Mouse (Mus musculus): Measurements from ENCODE around the gene Gnl3l. TPM values are rescaled to one million over a fixed set of nuclear protein-coding genes. Genes with fewer than 3 reads are reported as not detected.

Gene Gnl3l
- total and polyA plus RNA-seq, 3 experiments = 44.3 to 61.9 (median 49.6) TPM

GRCm38 (mm10) chrX:151018798-151019197 is 1.7 kb upstream of the Gnl3l start:
- Histone ChIP-seq H3K27ac (ENCODE audit: control insufficient read depth, low read depth, low read length) (no peak overlapping the region), H3K27me3 (ENCODE audit: control insufficient read depth in 1 of 2, insufficient read depth in 2 of 2, low read length in 2 of 2) (no peaks in the 10 kb centered on the region), H3K79me2 (ENCODE audit: control insufficient read depth, insufficient read depth, low read length, poor library complexity) (peaks cover 10% of the 10 kb centered on the region), H3K4me1 (ENCODE audit: control insufficient read depth in 1 of 2, insufficient read depth in 2 of 2, low read length in 2 of 2) (peaks cover 0 to 14% of the 10 kb centered on the region in 2 experiments; a peak in 2 of 4 replicates), H3K9ac (ENCODE audit: control insufficient read depth, low read depth, low read length, poor library complexity, severe bottlenecking) (no peak overlapping the region), H3K4me3 (ENCODE audit: control insufficient read depth in 1 of 2, insufficient read depth in 1 of 2, low read depth in 2 of 2, low read length in 2 of 2) (no peak overlapping the region), H3K36me3 (ENCODE audit: control insufficient read depth in 1 of 2, insufficient read depth in 2 of 2, low read length in 2 of 2) (peaks cover 2 to 16% of the 10 kb centered on the region in 2 experiments; a peak in 3 of 4 replicates), H3K9me3 (replicated peaks; ENCODE audit: insufficient read depth, low read length) (no peaks in the 10 kb centered on the region)
- TF ChIP-seq BHLHE40 (IDR thresholded peaks at IDR 0.05; ENCODE audit: borderline replicate concordance, low read depth, low read length) (no peak), EP300 (IDR thresholded peaks at IDR 0.05; ENCODE audit: low read depth in 1 of 2, low read length in 2 of 2) (0 out of 4 replicates have a peak, but pooled peaks of 1 of the 2 experiments have one; percentile 24), RCOR1 (IDR thresholded peaks at IDR 0.05; ENCODE audit: low read depth, low read length) (peak; percentile 42; the same call in 1 of the 2 replicates), NELFE (IDR thresholded peaks at IDR 0.05; ENCODE audit: low read depth, low read length) (no peak), SIN3A (IDR thresholded peaks at IDR 0.05; ENCODE audit: low read length) (no peak), TCF12 (IDR thresholded peaks at IDR 0.05; ENCODE audit: low read depth, low read length) (0 out of 2 replicates have a peak, but pooled peaks have one; percentile 29), E2F4 (IDR thresholded peaks at IDR 0.05; ENCODE audit: borderline replicate concordance, low read depth, low read length) (no peak), TAL1 (IDR thresholded peaks at IDR 0.05; ENCODE audit: low read length) (peak; percentile 76), MEF2A (IDR thresholded peaks at IDR 0.05; ENCODE audit: extremely low read depth, insufficient replicate concordance, low read depth, low read length, poor library complexity, severe bottlenecking) (no peak)
- peak; percentile 31 for DNase-seq (ENCODE audit: low read depth, low spot score)

- Histone ChIP-seq H3K27me3 (ENCODE audit: control insufficient read depth in 1 of 2, insufficient read depth in 2 of 2, low read length in 2 of 2) (no peaks in the 10 kb centered on the region), H3K9me3 (replicated peaks; ENCODE audit: insufficient read depth, low read length) (no peaks in the 10 kb centered on the region), H3K9ac (ENCODE audit: control insufficient read depth, low read depth, low read length, poor library complexity, severe bottlenecking) (peak overlapping the region; percentile 82), H3K4me3 (ENCODE audit: control insufficient read depth in 1 of 2, insufficient read depth in 1 of 2, low read depth in 2 of 2, low read length in 2 of 2) (peak overlapping the region; percentile 75 to 76), H3K79me2 (ENCODE audit: control insufficient read depth, insufficient read depth, low read length, poor library complexity) (peaks cover 10% of the 10 kb centered on the region), H3K4me1 (ENCODE audit: control insufficient read depth in 1 of 2, insufficient read depth in 2 of 2, low read length in 2 of 2) (peaks cover 0 to 14% of the 10 kb centered on the region in 2 experiments; a peak in 2 of 4 replicates), H3K36me3 (ENCODE audit: control insufficient read depth in 1 of 2, insufficient read depth in 2 of 2, low read length in 2 of 2) (peaks cover 3 to 16% of the 10 kb centered on the region in 2 experiments; a peak in 3 of 4 replicates), H3K27ac (ENCODE audit: control insufficient read depth, low read depth, low read length) (peak overlapping the region; percentile 57)
- DNase-seq (ENCODE audit: low read depth, low spot score) = peak; percentile 60
- TF ChIP-seq TBP (IDR thresholded peaks at IDR 0.05; ENCODE audit: low read depth, low read length) = peak; percentile 0; the same call in 1 of the 2 replicates
- no peak for TF ChIP-seq HCFC1 (IDR thresholded peaks at IDR 0.05; ENCODE audit: low read depth, low read length)
These were observed 775 bp upstream of the Gnl3l start for GRCm38 (mm10) chrX:151017897-151018296.

- Histone ChIP-seq H3K79me2 (ENCODE audit: control insufficient read depth, insufficient read depth, low read length, poor library complexity) (no peaks in the 10 kb centered on the region), H3K9ac (ENCODE audit: control insufficient read depth, low read depth, low read length, poor library complexity, severe bottlenecking) (no peak overlapping the region), H3K4me3 (ENCODE audit: control insufficient read depth in 1 of 2, insufficient read depth in 1 of 2, low read depth in 2 of 2, low read length in 2 of 2) (no peak overlapping the region), H3K9me3 (replicated peaks; ENCODE audit: insufficient read depth, low read length) (no peaks in the 10 kb centered on the region), H3K4me1 (ENCODE audit: control insufficient read depth in 1 of 2, insufficient read depth in 2 of 2, low read length in 2 of 2) (no peaks in the 10 kb centered on the region), H3K36me3 (ENCODE audit: control insufficient read depth in 1 of 2, insufficient read depth in 2 of 2, low read length in 2 of 2) (peaks cover 0 to 38% of the 10 kb centered on the region in 2 experiments; a peak in 2 of 4 replicates), H3K27me3 (ENCODE audit: control insufficient read depth in 1 of 2, insufficient read depth in 2 of 2, low read length in 2 of 2) (no peaks in the 10 kb centered on the region), H3K27ac (ENCODE audit: control insufficient read depth, low read depth, low read length) (no peak overlapping the region)
- no peak for TF ChIP-seq NRF1 (IDR thresholded peaks at IDR 0.05; ENCODE audit: insufficient read depth, low read depth, low read length, poor library complexity, severe bottlenecking)
- TF ChIP-seq RCOR1 (IDR thresholded peaks at IDR 0.05; ENCODE audit: low read depth, low read length) = no peak
- no peak for TF ChIP-seq ZNF384 (IDR thresholded peaks at IDR 0.05; ENCODE audit: low read depth, low read length)
- no peak for TF ChIP-seq ZKSCAN1 (IDR thresholded peaks at IDR 0.05; ENCODE audit: low read depth, low read length)
- no peak for DNase-seq (ENCODE audit: low read depth, low spot score)
These were observed 20.3 kb downstream of the Gnl3l start for GRCm38 (mm10) chrX:150996775-150997174.

Data from MEL (cell line).